Mouse (Mus musculus) adrenal gland, postnatal 10 days (tissue): ENCODE measurements at regions not wholly inside any gene's neighbourhood (a gene's known extent, or its start where the extent isn't known, plus 50 kb on each side); places are given as distances from the start of the nearest gene placed in this dataset.

Experiments
- DNase-seq: peaks from one replicate; pipeline ENCODE4 v3.0.0; 2021; ENCODE audit warnings: mixed read lengths

DNA sequence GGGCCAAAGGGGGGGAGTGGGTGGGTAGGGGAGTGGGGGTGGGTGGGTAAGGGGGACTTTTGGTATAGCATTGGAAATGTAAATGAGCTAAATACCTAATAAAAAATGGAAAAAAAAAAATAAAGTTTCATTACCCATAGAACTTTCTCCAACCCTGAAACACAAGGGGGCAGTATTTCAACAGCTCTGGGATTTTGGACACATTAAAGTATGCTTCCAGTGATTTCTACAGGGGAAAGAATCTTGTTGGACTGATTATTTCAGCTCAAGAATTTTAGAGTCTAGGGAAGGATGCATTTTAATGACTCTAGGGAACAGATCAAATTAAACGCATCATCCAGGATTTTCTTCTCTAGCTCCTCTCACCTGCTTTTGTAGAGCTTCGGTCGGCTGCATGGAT, 345.9 kb downstream of the Nrcam start:
- peak; percentile 6 for DNase-seq

DNA sequence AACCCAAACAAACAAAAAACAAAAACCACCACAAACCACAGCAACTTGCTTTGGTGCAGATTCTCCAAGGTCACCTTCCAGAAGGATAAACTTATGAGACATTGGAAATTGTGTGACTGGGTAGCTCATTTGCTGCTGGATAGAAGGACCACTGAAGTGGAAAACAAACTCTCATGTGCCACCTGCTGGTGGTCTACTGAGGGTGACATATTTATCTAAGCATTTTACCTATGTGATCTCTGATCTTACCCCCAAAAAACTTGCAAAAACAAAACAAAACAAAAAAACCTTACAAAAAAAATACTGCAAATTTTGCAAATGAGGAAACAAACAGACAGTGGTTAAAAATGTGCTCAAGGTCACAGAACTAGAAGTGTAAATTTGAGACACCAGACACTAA, 346.3 kb downstream of the Nrcam start:
- peak; percentile 22 for DNase-seq
